Mouse (Mus musculus) small intestine, adult 2 months (tissue): ENCODE data around the gene Plekhs1. TPM values are rescaled to one million over a fixed set of nuclear protein-coding genes. Genes with fewer than 3 reads are reported as not detected.

Experiments used
- H3K27ac ChIP-seq: fragments of 200-500 bp; 2 replicates; pipeline ENCODE4 v1.5.1; 2012; ENCODE audit warnings: low read depth, low read length, control low read depth, inconsistent platforms; ENCODE audit not compliant: insufficient read depth
- H3K27me3 ChIP-seq: fragments of 200-500 bp; 2 replicates; pipeline ENCODE4 v1.6.1; 2012; ENCODE audit warnings: mild to moderate bottlenecking, moderate library complexity, low read length, inconsistent platforms; ENCODE audit not compliant: control insufficient read depth, insufficient read depth
- H3K36me3 ChIP-seq: fragments of 200-500 bp; 2 replicates; pipeline ENCODE4 v1.6.1; 2012; ENCODE audit warnings: mild to moderate bottlenecking, low read length, control low read depth, inconsistent platforms; ENCODE audit not compliant: control insufficient read depth, insufficient read depth
- H3K4me1 ChIP-seq: fragments of 200-500 bp; 2 replicates; pipeline ENCODE4 v1.6.1; 2012; ENCODE audit warnings: low read length, inconsistent platforms, mixed read lengths; ENCODE audit not compliant: control insufficient read depth, insufficient read depth, insufficient read length
- H3K4me3 ChIP-seq: fragments of 200-500 bp; 2 replicates; pipeline ENCODE4 v1.5.1; 2012; ENCODE audit warnings: low read depth, mild to moderate bottlenecking, control low read depth, inconsistent platforms, low read length, moderate library complexity
- CTCF ChIP-seq: fragments of 200-500 bp; IDR thresholded peaks from 2 replicates; pipeline ENCODE4 v1.5.1; 2012; ENCODE audit warnings: low read depth, mild to moderate bottlenecking, control low read depth, inconsistent platforms, low read length, moderate library complexity, mixed read lengths; ENCODE audit not compliant: insufficient replicate concordance, insufficient read length; ENCODE audit errors: extremely low read depth
- POLR2A ChIP-seq: fragments of 200-500 bp; IDR thresholded peaks from 2 replicates; pipeline ENCODE4 v1.6.1; 2012; ENCODE audit warnings: low read depth, mild to moderate bottlenecking, control low read depth, inconsistent platforms, low read length, moderate library complexity
- WGBS: fragments of 180-500 bp; shearing (Covaris S2); methylation state at CpG from one replicate; pipeline ENCODE4 v1.1.7; 2018; 5-methylcytosine and 5-hydroxymethylcytosine counted together
- polyA plus RNA-seq: library from polyadenylated mRNA; depleted of rRNA; stranded (reverse); fragments of >200 nt; gene quantifications from 2 replicates; pipeline ENCODE4 v1.2.3, GENCODE M21; 2012

Gene Plekhs1
- polyA plus RNA-seq, 1 experiment, result 0.37 TPM

DNA sequence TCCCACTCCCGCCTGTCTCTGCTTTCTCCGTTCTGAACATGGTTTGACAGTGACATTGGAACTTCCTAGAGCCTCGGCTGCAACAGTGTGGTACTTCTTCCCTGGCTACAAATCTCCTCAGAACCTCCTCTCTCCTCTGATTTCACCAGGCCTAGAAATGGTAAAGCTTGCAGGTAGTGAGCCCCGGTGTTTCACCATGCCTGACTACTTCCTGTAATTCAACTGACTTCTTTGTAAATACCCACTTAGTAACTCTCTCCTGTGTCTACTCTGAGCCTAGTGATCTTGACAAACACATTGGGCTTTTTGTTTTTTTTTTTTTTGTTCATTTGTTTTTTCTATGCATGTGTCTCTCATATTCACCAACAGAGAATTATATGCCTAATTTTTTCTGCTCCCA is 6.6 kb upstream of the Plekhs1 start:
- WGBS, result 77% methylated on average over 4 of the region's 4 CpGs
- Histone ChIP-seq H3K27ac (no peak overlapping the region), H3K4me3 (no peak overlapping the region), H3K4me1 (peaks cover 4% of the 10 kb centered on the region; the same call in 1 of the 2 replicates), H3K27me3 (no peaks in the 10 kb centered on the region), H3K36me3 (no peaks in the 10 kb centered on the region)
- TF ChIP-seq CTCF (no peak), POLR2A (no peak)

DNA sequence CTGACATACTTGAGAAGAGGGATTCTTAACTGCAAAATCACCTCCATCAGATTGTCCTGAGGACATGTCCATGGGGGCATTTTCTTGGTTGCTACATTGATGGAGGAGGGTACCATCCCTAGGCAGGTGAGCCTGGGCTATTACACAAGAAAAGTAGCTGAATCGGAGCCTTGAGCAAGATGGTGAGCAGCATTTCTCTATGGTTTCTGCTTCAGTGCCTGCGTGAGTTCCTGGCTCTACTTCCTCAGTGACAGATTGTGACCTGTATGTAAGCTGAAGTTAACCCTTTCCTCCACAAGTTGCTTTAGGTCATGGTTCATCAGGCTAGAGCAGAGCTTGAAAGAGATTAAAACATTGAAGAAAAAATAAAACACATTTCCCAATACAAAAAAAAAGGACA is 6.1 kb upstream of the Plekhs1 start:
- Histone ChIP-seq H3K4me3 (no peak overlapping the region), H3K4me1 (peaks cover 6% of the 10 kb centered on the region; the same call in 1 of the 2 replicates), H3K36me3 (no peaks in the 10 kb centered on the region), H3K27ac (no peak overlapping the region), H3K27me3 (no peaks in the 10 kb centered on the region)
- 60% methylated on average over 2 of the region's 2 CpGs for WGBS
- TF ChIP-seq CTCF (no peak), POLR2A (no peak)

DNA sequence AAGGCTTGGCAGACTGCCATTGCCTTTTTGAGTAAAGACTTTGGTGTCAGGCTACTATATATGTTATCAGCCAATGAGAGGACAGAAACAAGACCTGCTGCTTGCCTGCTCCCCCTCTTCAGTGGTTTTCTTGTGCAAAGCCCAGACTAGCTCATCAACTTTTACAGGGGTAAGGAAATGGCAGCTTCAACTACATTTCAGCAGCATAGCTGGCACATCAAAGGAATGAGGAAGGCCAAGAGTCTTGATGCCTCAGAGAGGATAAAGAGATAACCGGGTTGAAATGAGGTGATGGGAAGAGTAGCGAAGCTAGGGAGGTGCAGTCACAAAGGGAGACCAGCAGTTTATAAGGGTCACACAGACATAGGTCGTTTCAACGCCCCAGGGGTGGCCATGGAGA is 3.9 kb upstream of the Plekhs1 start:
- WGBS, result 78% methylated on average over 4 of the region's 4 CpGs
- no peaks in the 10 kb centered on the region for H3K27me3 ChIP-seq
- H3K4me1 ChIP-seq, result peaks cover 16% of the 10 kb centered on the region; the same call in 1 of the 2 replicates
- H3K27ac ChIP-seq, result no peak overlapping the region
- no peaks in the 10 kb centered on the region for H3K36me3 ChIP-seq
- H3K4me3 ChIP-seq, result no peak overlapping the region
- no peak for TF ChIP-seq CTCF
- no peak for TF ChIP-seq POLR2A

GRCm38 (mm10) chr19:56459154-56460050 is 2.0 kb upstream of the Plekhs1 start:
- H3K4me3 ChIP-seq, result no peak overlapping the region
- peaks cover 16% of the 10 kb centered on the region for H3K4me1 ChIP-seq
- no peaks in the 10 kb centered on the region for H3K27me3 ChIP-seq
- WGBS, result 54% methylated on average over 10 of the region's 10 CpGs
- H3K36me3 ChIP-seq, result no peaks in the 10 kb centered on the region
- TF ChIP-seq POLR2A, result no peak
- no peak for TF ChIP-seq CTCF
- peak overlapping the region; percentile 40; the same call in 1 of the 2 replicates for H3K27ac ChIP-seq

DNA sequence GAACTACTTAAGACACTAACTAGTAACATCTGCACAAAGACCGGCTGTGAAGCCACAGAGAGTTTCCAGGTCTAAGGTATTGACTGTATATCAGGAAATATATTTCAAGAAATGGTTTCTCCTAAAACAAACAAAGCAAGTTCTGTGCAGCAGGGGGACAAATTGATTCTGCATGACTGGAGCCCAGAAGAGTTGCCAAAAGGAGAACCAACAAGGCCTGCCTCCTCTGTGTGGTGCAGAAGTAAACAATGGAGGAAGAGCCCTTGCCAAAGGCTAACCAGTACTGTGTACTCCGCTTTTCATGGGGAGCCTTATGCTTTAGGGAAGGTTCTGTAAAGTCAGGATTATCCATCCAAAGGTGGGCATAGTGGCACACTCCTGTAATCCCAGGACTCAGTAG is 1.2 kb upstream of the Plekhs1 start:
- WGBS, result 67% methylated on average over 2 of the region's 2 CpGs
- no peaks in the 10 kb centered on the region for H3K36me3 ChIP-seq
- H3K27me3 ChIP-seq, result no peaks in the 10 kb centered on the region
- no peak overlapping the region for H3K4me3 ChIP-seq
- no peak for TF ChIP-seq CTCF
- TF ChIP-seq POLR2A, result no peak
- H3K27ac ChIP-seq, result peak overlapping the region; percentile 74
- peaks cover 16% of the 10 kb centered on the region for H3K4me1 ChIP-seq

DNA sequence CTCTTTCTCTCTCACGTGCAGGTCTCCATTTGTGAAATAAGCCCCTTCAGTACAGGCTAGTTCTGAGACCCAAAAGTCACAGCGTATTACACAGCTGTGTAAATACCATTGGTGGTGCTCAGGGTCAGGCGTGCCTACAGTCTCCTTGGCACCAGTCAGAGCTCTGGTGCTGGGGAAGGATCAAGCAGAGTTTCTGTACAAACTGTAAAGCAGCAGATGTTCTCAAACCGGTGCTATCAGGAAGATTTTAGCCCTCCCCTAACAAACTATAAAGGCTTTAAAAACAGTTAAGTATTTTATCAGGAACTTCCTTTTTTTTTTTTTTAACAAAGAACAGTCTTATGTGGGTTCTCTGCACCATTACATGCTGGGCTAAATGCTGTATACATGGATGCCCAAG is 1.3 kb downstream of the Plekhs1 start:
- peaks cover 16% of the 10 kb centered on the region for H3K4me1 ChIP-seq
- no peak overlapping the region for H3K27ac ChIP-seq
- 25% methylated on average over 4 of the region's 4 CpGs for WGBS
- H3K27me3 ChIP-seq, result no peaks in the 10 kb centered on the region
- TF ChIP-seq CTCF (no peak), POLR2A (no peak)
- no peaks in the 10 kb centered on the region for H3K36me3 ChIP-seq
- no peak overlapping the region for H3K4me3 ChIP-seq

GRCm38 (mm10) chr19:56466486-56466885 is 5.0 kb downstream of the Plekhs1 start:
- 88% methylated on average over 8 of the region's 8 CpGs for WGBS
- TF ChIP-seq CTCF, result no peak
- TF ChIP-seq POLR2A, result no peak
- Histone ChIP-seq H3K27ac (no peak overlapping the region), H3K4me1 (peaks cover 5% of the 10 kb centered on the region), H3K4me3 (no peak overlapping the region), H3K36me3 (no peaks in the 10 kb centered on the region), H3K27me3 (no peaks in the 10 kb centered on the region)
